Mouse (Mus musculus) cortical plate, adult 2 months (tissue): ENCODE results near the gene Prkar2b.

Source experiments
- CTCF ChIP-seq: fragments of 200-500 bp; IDR thresholded peaks from 2 replicates; pipeline ENCODE4 v1.5.1; 2011; ENCODE audit warnings: mild to moderate bottlenecking, control low read depth, low read length; ENCODE audit not compliant: insufficient read depth; ENCODE audit errors: extremely low read depth
- POLR2A ChIP-seq: fragments of 200-500 bp; IDR thresholded peaks from 2 replicates; pipeline ENCODE4 v1.6.1; 2011; ENCODE audit warnings: mild to moderate bottlenecking, low read length, control low read depth; ENCODE audit not compliant: insufficient read depth; ENCODE audit errors: extremely low read depth

DNA sequence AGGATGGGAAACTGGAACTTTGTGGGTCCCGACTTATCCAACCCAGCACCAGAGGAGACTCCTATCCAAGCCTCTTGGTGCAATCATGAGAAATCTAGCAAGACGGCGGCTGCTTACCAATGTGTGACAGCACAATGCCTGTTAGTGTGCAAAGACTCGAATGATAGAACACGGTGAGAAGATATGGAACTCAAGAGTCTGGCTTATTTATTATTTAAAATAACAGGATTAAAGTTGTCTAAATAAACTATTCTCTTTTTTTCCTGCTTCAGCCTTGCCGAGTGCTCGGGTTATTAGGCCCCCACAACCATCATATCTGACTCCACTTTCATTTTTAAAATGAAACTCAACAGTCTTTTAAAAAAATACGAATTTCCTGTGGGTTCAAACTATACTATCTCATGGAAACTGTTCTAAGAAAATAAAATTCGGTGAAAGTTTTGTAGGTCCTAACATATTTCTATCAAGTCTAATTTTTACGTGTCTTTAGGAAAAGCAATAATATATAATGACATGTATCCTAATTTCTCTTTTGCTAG is 54.6 kb downstream of the Prkar2b start:
- TF ChIP-seq CTCF (no peak), POLR2A (no peak)
